Mouse (Mus musculus): ENCODE results near the gene Ppp5c.

GRCm38 (mm10) chr7:17062845-17063244 is 35.1 kb upstream of the Ppp5c start:
- no peak for TF ChIP-seq CTCF (IDR thresholded peaks at IDR 0.05; ENCODE audit: borderline replicate concordance, insufficient read depth, low read length)
- TF ChIP-seq POLR2A (IDR thresholded peaks at IDR 0.05; ENCODE audit: low read depth, low read length), result no peak
